Mouse (Mus musculus) intestine, embryonic 16.5 days (tissue): Measurements from ENCODE around the gene Tmem206. TPM values are rescaled to one million over a fixed set of nuclear protein-coding genes. Genes with fewer than 3 reads are reported as not detected.
A peak's percentile ranks its signal among the peaks of the same experiment; 100 is the strongest.

Experiments used
- ATAC-seq: fragments of 200-750 bp; cut with Nextera tagmentation; 2 replicates; pipeline ENCODE4 v1.8.0; 2017; ENCODE audit warnings: moderate TSS enrichment, moderate library complexity
- H3K27ac ChIP-seq: fragments of 300-500 bp; sonication (generic); 2 replicates; pipeline ENCODE4 v1.5.1; 2014; ENCODE audit warnings: mild to moderate bottlenecking, low read length
- H3K27me3 ChIP-seq: fragments of 300-500 bp; sonication (generic); replicated peaks from 2 replicates; pipeline ENCODE4 v1.6.1; 2014; ENCODE audit warnings: low read length, control low read depth, mixed read lengths; ENCODE audit not compliant: control insufficient read depth, insufficient read depth
- H3K36me3 ChIP-seq: fragments of 300-500 bp; sonication (generic); 2 replicates; pipeline ENCODE4 v1.6.1; 2014; ENCODE audit warnings: low read length, control low read depth; ENCODE audit not compliant: control insufficient read depth, insufficient read depth
- H3K4me1 ChIP-seq: fragments of 300-500 bp; sonication (generic); 2 replicates; pipeline ENCODE4 v1.6.1; 2014; ENCODE audit warnings: low read length, control low read depth, mixed read lengths; ENCODE audit not compliant: control insufficient read depth, insufficient read depth
- H3K4me2 ChIP-seq: fragments of 300-500 bp; sonication (generic); 2 replicates; pipeline ENCODE4 v1.6.1; 2014; ENCODE audit warnings: low read depth, low read length, control low read depth
- H3K4me3 ChIP-seq: fragments of 300-500 bp; sonication (generic); 2 replicates; pipeline ENCODE4 v1.5.1; 2014; ENCODE audit warnings: mild to moderate bottlenecking, low read length
- H3K9ac ChIP-seq: fragments of 300-500 bp; sonication (generic); 2 replicates; pipeline ENCODE4 v1.6.1; 2014; ENCODE audit warnings: low read depth, low read length
- H3K9me3 ChIP-seq: fragments of 300-500 bp; sonication (generic); 2 replicates; pipeline ENCODE4 v1.6.1; 2016; ENCODE audit warnings: low read length, control low read depth; ENCODE audit not compliant: control insufficient read depth
- WGBS: fragments of 180-500 bp; shearing (Covaris S2); extraction: QIAGEN DNeasy Blood & Tissue Kit; methylation state at CpG from one replicate; pipeline ENCODE4 v1.1.7; 2014; 5-methylcytosine and 5-hydroxymethylcytosine counted together
- polyA plus RNA-seq: library from polyadenylated mRNA; unstranded; fragments of >200 nt; fragmentation: Nextera tagmentation; extraction: Ambion mirVana; gene quantifications from 2 replicates; pipeline ENCODE4 v1.2.1, GENCODE M21; 2015

The Tmem206 gene
- polyA plus RNA-seq, 1 experiment from 2014 or later: 19.3 TPM

- H3K4me2 ChIP-seq: no peak overlapping the region
- H3K9me3 ChIP-seq: no peaks in the 10 kb centered on the region
- H3K27me3 ChIP-seq: no peaks in the 10 kb centered on the region
- WGBS: 68% methylated on average over 6 of the region's 6 CpGs
- ATAC-seq: peak; percentile 54; the same call in 1 of the 2 replicates
- no peak overlapping the region for H3K9ac ChIP-seq
- no peak overlapping the region for H3K4me3 ChIP-seq
- H3K27ac ChIP-seq: no peak overlapping the region
- 0 out of 2 replicates have a peak, but pooled peaks cover 2% of the 10 kb centered on the region for H3K36me3 ChIP-seq
- no peaks in the 10 kb centered on the region for H3K4me1 ChIP-seq
These were observed 21.5 kb upstream of the Tmem206 start for GRCm38 (mm10) chr1:191304216-191304615.

- no peak overlapping the region for H3K9ac ChIP-seq
- ATAC-seq: no peak
- H3K36me3 ChIP-seq: 0 out of 2 replicates have a peak, but pooled peaks cover 2% of the 10 kb centered on the region
- no peak overlapping the region for H3K4me2 ChIP-seq
- H3K4me1 ChIP-seq: no peaks in the 10 kb centered on the region
- no peak overlapping the region for H3K27ac ChIP-seq
- H3K27me3 ChIP-seq: no peaks in the 10 kb centered on the region
- 77% methylated on average over 7 of the region's 7 CpGs for WGBS
- H3K9me3 ChIP-seq: no peaks in the 10 kb centered on the region
- no peak overlapping the region for H3K4me3 ChIP-seq
These were observed 20.1 kb upstream of the Tmem206 start for GRCm38 (mm10) chr1:191305610-191306009.

GRCm38 (mm10) chr1:191306316-191306715 lies 19.4 kb upstream of the Tmem206 start:
- Histone ChIP-seq H3K4me3 (no peak overlapping the region), H3K27ac (no peak overlapping the region), H3K36me3 (0 out of 2 replicates have a peak, but pooled peaks cover 2% of the 10 kb centered on the region), H3K9me3 (no peaks in the 10 kb centered on the region), H3K9ac (no peak overlapping the region), H3K4me2 (no peak overlapping the region), H3K4me1 (no peaks in the 10 kb centered on the region), H3K27me3 (no peaks in the 10 kb centered on the region)
- ATAC-seq: no peak
- WGBS: 87% methylated on average over 9 of the region's 9 CpGs

- H3K4me3 ChIP-seq: no peak overlapping the region
- H3K4me1 ChIP-seq: peaks cover 2% of the 10 kb centered on the region; the same call in 1 of the 2 replicates
- H3K9me3 ChIP-seq: no peaks in the 10 kb centered on the region
- no peak overlapping the region for H3K9ac ChIP-seq
- 0 out of 2 replicates have a peak, but pooled peaks cover 2% of the 10 kb centered on the region for H3K36me3 ChIP-seq
- H3K4me2 ChIP-seq: no peak overlapping the region
- H3K27ac ChIP-seq: no peak overlapping the region
- H3K27me3 ChIP-seq: no peaks in the 10 kb centered on the region
- 84% methylated on average over 9 of the region's 9 CpGs for WGBS
- ATAC-seq: no peak
These were observed 17.8 kb upstream of the Tmem206 start for GRCm38 (mm10) chr1:191307766-191308455.

GRCm38 (mm10) chr1:191311296-191311898 lies 14.3 kb upstream of the Tmem206 start:
- H3K4me2 ChIP-seq: no peak overlapping the region

GRCm38 (mm10) chr1:191312513-191312941 lies 13.2 kb upstream of the Tmem206 start:
- WGBS: under 1% methylated on average over 14 of the region's 14 CpGs
- Histone ChIP-seq H3K27ac (peak overlapping the region; percentile 75), H3K27me3 (no peaks in the 10 kb centered on the region), H3K9ac (peak overlapping the region; percentile 76), H3K4me3 (peak overlapping the region; percentile 72), H3K4me1 (peaks cover 7% of the 10 kb centered on the region), H3K9me3 (no peaks in the 10 kb centered on the region), H3K4me2 (peak overlapping the region; percentile 65), H3K36me3 (no peaks in the 10 kb centered on the region)
- ATAC-seq: peak; percentile 95

More at GRCm38 (mm10) chr1:191311296-191311898, 14.3 kb upstream of the Tmem206 start:
- ATAC-seq: no peak
- Histone ChIP-seq H3K9ac (no peak overlapping the region), H3K9me3 (no peaks in the 10 kb centered on the region), H3K27me3 (no peaks in the 10 kb centered on the region), H3K27ac (no peak overlapping the region), H3K36me3 (no peaks in the 10 kb centered on the region), H3K4me1 (peaks cover 7% of the 10 kb centered on the region), H3K4me3 (no peak overlapping the region)
- 70% methylated on average over 4 of the region's 4 CpGs for WGBS

GRCm38 (mm10) chr1:191313158-191313557 lies 12.6 kb upstream of the Tmem206 start:
- Histone ChIP-seq H3K4me3 (peak overlapping the region; percentile 72), H3K9ac (peak overlapping the region; percentile 76), H3K4me2 (peak overlapping the region; percentile 65), H3K4me1 (peaks cover 7% of the 10 kb centered on the region), H3K36me3 (no peaks in the 10 kb centered on the region), H3K9me3 (no peaks in the 10 kb centered on the region), H3K27me3 (no peaks in the 10 kb centered on the region), H3K27ac (peak overlapping the region; percentile 75)
- ATAC-seq: peak; percentile 4; the same call in 1 of the 2 replicates
- 67% methylated on average over 6 of the region's 6 CpGs for WGBS

GRCm38 (mm10) chr1:191313926-191314325 lies 11.8 kb upstream of the Tmem206 start:
- Histone ChIP-seq H3K27ac (no peak overlapping the region), H3K36me3 (no peaks in the 10 kb centered on the region), H3K9ac (no peak overlapping the region), H3K4me2 (no peak overlapping the region), H3K27me3 (no peaks in the 10 kb centered on the region), H3K4me1 (peaks cover 7% of the 10 kb centered on the region), H3K9me3 (no peaks in the 10 kb centered on the region), H3K4me3 (no peak overlapping the region)
- WGBS: 68% methylated on average over 4 of the region's 4 CpGs
- ATAC-seq: no peak

- Histone ChIP-seq H3K4me2 (peak overlapping the region; percentile 60), H3K9me3 (no peaks in the 10 kb centered on the region), H3K36me3 (no peaks in the 10 kb centered on the region), H3K27me3 (no peaks in the 10 kb centered on the region), H3K4me3 (peak overlapping the region; percentile 77), H3K27ac (no peak overlapping the region), H3K4me1 (peaks cover 9% of the 10 kb centered on the region), H3K9ac (peak overlapping the region; percentile 91; the same call in 1 of the 2 replicates)
- WGBS: 78% methylated on average over 8 of the region's 8 CpGs
- ATAC-seq: no peak
These were observed 8.9 kb upstream of the Tmem206 start for GRCm38 (mm10) chr1:191316818-191317217.
